Mouse (Mus musculus) c-Kit-positive CD71-positive TER-119-negative erythroid progenitor cells, embryonic 14.5 days (primary cell): Measurements from ENCODE around the gene Setd2.

ENCODE experiments used
- DNase-seq: peaks from one replicate; pipeline ENCODE4 v3.0.0-alpha.2; 2013; ENCODE audit warnings: low read depth

Gene Setd2

DNA sequence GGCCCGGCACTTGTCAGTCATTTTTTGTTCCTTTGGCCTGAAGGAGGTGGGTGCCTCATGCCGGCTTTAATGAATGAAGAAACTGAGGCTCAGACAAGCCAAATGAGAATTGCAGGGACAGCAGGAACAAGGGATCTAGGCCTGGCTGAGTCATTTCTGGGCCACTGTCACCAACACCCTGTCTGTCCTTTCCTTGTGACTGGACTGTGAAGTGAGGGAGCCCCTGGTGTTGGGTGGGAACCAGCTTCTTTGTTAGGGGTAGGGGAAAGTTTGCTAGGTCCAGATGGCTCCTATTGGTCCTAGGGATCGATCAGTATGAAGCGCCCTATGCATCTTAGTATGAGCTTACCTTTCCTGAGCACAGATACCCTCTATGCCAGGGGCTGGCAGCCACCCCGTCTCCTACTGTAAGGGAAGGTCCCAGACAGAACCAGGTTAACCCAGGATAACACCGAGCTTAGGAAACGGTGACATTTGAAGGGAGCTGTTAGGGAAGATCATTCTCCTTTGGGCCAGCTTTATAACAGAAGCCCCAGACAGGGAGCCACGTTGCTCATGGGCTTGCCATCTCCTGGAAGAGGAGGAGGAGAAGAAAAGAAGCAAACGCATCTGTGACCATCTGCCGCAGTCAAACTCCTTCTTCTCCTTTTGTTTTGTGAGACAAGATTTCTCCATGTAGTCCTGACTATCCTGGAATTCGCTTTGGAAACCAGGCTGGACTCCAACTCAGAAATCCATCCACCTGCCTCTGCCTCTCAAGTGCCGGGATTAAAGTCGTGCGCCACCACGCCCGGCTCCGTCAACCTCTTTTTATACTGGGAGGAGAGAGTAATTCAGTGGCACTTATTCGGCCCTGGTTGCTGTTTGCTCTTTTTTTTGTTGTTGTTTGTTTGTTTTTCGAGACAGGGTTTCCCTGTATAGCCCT is 122.6 kb downstream of the Setd2 start:
- no peak for DNase-seq

DNA sequence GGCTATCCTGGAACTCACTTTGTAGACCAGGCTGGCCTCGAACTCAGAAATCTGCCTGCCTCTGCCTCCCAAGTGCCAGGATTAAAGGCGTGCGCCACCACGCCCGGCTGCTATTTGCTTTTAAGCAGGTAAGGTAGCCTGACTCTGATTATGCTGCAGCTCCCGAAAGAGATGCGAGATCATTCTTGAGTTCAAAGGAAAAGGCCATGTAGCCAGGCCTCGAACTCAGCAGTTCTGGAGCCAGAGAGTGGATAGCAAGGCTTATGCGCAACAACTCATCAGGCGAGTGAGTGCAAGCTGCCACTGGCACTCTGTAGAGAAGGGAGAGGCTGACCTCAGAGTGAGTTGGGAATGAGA is 123.2 kb downstream of the Setd2 start:
- DNase-seq, result no peak

- peak; percentile 93 for DNase-seq
Observed at GRCm38 (mm10) chr9:110656249-110657221, 124.1 kb downstream of the Setd2 start, which contains the start of gene Ccdc12. Ccdc12 (plus strand) TSS chr9:110656503.

DNA sequence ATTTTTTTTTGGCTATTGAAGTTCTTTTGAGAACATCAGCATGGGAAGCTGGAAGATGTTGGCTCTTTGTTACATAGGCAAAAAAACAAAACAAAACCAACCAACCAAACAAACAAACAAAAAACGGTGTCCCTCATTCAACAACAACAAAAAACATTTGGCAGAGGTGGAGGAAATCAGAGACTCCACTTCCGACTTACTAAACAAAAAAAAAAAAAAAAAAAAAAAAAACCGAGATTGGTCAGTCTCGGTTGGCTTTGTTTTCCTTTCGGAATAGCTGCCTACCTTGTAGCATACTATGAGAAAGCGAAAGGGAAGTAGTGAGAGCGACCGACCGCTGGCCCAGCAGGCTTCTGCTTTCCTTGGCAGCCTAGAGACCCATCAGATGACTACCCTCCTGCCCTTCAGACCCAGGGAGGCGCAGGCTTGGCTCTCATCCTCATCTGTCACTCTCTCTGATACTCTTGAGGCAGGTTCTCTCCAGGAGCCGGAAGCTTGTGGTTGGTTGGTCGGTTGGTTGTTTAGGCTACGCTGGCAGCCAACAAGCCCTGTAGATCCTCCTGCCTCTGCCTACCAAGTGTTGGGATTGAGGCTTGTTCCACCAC is 125.2 kb downstream of the Setd2 start:
- DNase-seq, result no peak

DNA sequence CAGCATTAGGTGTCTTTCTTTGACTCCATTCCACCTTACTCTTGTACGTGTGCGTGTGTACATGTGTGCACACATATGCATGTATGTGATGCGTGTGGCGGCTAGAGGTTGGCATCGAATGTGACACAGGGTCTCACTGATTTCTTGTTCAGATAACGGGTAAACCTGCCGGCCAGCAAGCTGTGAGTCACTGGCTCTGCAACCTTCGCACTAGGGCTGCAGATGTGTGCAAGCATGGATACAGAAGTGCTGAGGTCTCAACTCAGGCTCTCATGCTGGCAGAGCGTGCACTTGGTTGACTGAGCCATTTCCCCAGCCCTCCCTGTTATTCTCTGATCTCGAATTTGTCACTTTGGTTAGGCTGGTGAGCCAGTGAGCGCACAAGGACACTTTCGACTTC is 127.1 kb downstream of the Setd2 start:
- DNase-seq, result no peak

- DNase-seq, result no peak
Observed at GRCm38 (mm10) chr9:110660208-110660607, 127.8 kb downstream of the Setd2 start.

DNA sequence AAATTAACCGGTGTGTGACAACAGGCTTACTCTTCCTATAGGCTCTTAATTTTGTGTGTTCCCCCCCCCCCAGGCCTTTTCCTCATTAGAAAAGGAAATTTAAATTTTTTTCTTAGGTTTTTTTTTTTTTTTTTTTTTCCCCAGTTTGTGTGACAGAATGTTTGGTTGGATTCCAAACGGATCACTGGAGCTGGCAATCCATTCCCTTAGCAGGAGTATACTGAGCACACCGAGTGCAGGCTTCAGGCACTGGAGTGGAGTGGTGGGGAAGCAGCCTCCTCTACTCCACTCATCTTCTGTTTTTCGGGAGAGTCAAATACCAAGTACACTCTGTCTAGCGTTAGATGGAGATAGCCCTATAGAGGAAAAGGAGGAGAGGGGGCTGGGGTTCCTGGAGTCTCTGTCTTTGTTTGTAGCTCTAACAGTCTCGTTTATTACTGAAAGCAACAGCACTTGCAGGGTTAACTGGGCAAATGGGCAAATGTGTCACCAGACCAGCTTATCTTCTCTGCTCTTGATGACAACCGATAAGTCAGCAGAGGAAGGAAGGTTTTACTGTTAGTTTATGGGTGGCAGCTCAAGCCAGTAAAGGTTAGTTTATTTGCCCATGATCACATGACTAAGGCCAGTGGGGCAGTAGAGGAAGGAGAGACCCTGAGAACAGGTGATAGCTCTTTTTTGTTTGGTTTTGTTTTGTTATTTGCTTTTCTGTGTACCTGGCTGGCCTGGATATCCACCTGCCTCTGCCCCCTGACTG is 128.6 kb downstream of the Setd2 start:
- no peak for DNase-seq

DNA sequence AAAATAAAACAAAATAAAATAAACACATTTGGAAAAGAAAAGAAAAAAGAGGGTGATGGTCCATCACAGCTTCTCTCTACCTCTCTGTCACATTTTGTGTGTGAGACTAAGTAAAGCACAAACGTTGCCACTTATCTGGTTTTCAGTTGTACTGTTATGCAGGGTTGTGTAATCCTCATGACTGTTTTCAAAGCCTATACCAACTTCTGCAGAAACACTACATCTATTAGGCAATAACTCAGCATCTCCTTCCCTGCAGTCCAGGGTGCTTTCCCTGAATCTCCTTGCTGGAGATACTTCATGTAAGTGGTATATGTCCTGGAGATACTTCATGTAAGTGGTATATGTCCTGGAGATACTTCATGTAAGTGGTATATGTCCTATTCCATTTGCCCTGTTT is 130.4 kb downstream of the Setd2 start:
- DNase-seq, result no peak

- DNase-seq, result peak; percentile 65
Observed at GRCm38 (mm10) chr9:110665912-110666311, 133.5 kb downstream of the Setd2 start.

DNA sequence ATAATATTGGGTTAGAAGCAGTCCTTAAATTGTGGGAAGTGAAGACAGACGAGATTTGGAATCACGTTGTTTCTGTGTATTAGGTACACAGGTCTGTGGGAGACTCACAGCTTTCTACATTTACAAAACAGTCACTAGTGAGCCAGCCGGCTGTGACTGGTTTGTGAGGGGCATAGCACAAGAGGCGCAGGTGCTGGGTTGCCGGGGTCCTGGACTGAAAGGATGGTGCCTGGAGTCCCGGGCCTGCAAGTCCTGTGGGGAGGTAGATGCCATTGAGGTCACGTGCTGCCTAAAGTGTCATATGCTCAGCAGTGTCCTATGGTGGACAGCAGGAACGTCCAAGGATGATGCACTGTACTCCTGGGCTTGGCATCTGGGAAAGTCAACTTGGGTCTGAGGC is 134.0 kb downstream of the Setd2 start:
- DNase-seq, result no peak

DNA sequence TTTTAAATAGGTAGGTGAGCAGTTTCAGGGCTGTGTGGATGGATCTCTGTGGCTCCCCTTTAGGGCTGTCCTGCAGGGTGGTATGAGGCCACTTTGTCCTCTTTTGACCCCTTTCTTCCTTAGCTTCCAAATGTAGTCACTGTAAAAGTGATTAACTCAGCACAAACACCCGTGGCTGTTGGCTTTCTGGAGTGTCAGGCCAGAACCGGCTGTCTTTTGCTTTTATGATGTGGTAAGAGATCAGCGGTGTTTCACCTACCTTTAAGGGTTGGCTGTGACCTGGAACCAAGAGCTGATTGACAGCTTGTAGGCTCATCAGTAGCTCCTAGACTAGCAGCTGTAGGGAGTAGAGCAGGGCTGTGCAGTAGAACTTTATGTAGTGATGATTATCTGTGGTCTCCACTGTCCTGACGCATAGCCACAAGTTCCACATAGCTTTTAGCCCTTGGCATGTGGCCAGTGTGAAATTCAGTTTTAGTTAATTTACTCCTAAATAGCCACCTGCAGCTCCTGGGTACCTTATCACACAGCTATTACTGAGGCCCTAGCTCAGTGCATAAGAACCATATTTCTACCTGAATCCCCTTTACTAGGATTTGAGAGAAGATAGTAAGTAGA is 134.9 kb downstream of the Setd2 start:
- no peak for DNase-seq
